Mouse (Mus musculus): Measurements from ENCODE around the gene Egr2.

Gene Egr2

DNA sequence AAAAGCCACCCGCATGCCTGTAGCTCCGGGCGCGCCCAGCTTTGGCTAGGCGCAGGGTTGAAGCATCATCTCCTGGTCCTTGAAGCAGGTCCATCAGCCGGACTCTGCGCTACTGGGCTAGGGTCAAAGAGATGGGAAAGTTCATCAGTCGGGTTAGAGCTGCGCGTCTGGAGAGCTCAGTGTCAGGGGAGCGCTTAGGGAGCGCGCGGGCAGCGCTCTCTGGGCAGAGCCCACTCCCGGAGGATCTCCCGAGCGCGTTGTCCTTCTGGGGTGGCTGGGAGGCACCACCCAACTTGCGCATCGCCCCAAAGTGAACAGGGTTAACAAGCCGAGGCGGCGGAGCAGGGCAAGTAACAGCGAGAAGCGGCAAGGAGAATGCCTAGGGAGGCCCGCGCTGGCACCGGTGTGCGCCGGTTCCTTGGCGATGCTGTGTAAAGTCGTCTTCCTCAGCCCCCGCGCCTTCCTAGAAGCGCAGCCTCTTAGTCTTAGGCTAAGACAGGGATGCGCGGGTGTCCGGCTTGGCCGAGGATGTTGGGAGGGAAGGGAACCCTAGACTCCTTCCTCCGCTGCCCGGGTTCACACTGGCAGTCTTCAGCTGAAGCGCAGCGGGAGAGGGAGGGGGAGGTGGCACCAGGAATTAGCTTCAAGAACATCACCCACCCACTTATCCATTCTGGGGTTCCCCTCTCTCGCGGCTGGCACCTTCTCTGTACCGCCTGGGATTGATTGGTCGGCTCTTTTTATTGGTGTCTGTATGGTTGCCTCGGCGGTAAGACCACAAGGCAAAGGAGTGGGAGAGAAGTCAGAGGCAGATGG, 3.5 kb downstream of the Egr2 start:
- no peak for DNase-seq (ENCODE audit: low read depth, low spot score)

- DNase-seq (ENCODE audit: low read depth, low spot score): no peak
Observed at GRCm38 (mm10) chr10:67539401-67539730, 4.1 kb downstream of the Egr2 start.

GRCm38 (mm10) chr10:67540591-67540990, 5.3 kb downstream of the Egr2 start:
- no peak for DNase-seq (ENCODE audit: low read depth, low spot score)

- no peak for DNase-seq (ENCODE audit: low read depth, low spot score)
Observed at GRCm38 (mm10) chr10:67547850-67548260, 12.6 kb downstream of the Egr2 start.

DNA sequence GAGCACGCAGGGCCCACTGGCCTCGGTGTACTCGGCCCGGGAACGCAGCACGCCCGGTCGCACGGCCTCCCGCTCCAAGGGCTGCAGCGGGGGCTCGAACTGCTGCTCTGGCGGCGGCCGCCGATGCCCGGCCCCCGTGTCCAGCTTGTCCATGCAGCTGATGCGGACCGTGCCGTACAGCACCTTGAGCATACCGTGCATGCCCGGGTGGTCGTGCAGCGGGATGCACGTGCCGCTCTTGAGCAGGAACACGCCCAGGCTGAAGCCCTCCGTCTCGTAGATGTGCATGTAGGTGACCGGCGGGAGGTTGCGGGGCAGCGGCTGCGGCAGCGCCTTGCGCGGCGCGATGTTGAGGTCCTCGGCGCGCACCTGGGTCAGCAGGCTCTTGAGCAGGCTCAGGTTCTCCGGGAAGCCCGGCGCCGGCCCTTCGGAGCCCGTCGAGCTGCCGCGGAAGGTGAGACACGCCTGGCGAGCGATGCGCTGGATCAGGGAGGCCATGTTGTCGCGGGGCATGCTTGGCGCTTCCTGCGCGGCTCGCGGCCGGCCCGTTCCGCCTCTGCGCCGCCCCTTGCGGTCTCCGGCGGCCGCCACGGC, 13.1 kb downstream of the Egr2 start:
- no peak for DNase-seq (ENCODE audit: low read depth, low spot score)

DNA sequence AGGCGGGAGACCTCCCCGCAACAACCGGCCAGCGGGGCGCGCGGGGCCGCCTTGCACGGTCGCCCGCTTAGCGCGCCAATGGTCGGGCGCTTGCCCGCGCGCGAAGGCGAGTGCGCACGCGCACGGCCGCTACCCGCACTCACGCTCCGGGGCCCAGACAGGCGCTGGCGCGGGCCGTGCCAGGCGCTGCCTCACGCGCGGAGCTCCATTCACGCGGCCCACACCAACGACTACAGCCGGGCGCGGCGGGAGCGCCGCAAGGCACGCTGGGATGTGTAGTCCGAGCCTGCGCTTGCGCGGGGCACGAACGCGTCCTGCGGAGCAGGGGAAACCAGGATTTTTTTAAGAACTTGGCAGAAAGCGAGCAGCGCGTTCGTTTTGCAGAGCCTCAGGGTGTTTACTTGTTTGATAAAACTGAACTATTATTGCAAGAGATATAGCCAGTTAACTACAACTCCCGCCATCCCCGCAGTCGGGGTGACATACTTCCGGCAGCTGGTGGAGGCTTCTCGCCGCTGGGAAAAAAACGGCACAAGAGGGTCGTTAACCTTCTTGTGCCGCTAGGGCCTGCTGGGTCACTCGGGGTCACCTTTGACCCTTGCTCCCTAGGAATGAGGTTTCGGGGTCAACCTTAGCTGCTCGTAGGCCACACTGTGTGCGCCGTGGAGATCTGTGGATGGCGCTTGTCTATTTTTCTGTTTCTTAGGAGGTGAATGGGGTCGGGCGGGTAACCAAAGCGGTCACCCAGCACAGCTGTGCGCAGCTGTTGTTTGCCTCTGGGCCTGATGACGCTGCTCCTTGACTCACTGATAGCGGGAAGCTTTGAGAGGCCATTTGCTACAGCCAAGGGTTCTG, 13.8 kb downstream of the Egr2 start, which contains the start of gene Ado:
Gene Ado (minus strand): TSS at position 79 of the 855 bp plus-strand sequence.
- peak; percentile 93 for DNase-seq (ENCODE audit: low read depth, low spot score)

DNA sequence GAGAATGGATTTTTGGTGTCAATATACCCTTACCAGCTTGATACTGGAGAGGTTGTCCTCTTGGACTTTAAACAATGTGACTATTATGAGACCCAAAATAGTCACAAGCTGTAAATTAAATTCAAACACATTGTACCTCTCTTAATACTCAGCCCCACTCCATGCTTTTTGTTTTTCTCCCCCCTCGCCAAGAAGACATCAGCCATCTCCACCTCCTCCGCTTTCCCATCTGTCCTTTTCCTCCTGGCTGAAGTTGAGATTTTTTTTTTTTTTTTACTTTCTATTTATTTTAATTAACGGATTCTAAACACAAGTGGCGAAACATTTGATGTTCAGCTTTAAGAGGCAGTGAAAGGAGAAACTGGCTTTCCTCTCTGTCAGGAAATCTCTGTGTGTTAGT, 22.8 kb downstream of the Egr2 start:
- DNase-seq (ENCODE audit: low read depth, low spot score): peak; percentile 64

- DNase-seq (ENCODE audit: low read depth, low spot score): no peak
Observed at GRCm38 (mm10) chr10:67559765-67560394, 24.6 kb downstream of the Egr2 start.

- DNase-seq (ENCODE audit: low read depth, low spot score): no peak
Observed at GRCm38 (mm10) chr10:67561185-67561584, 25.9 kb downstream of the Egr2 start.

- no peak for DNase-seq (ENCODE audit: low read depth, low spot score)
Observed at GRCm38 (mm10) chr10:67564509-67564908, 29.2 kb downstream of the Egr2 start.

- DNase-seq (ENCODE audit: low read depth, low spot score): no peak
Observed at GRCm38 (mm10) chr10:67566104-67566503, 30.8 kb downstream of the Egr2 start.

DNA sequence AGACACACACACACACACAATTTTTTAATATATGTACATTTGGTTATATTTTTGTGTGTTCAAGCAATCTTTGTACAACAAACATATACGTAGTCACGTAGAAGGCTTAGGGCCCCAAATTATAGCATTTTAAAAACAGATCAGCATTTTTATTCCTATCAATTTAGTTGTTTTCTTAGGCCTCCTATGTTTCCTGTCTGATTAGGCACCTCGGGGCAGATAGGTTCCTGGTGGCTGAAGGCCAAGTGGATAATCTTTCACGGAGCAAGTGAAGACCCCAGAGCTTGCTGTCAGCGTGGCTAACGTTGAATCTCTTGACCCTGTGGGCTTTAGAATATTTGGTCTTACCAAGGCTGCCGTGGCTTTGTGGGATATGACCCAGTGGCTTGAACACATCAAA, 34.3 kb downstream of the Egr2 start:
- DNase-seq (ENCODE audit: low read depth, low spot score): no peak

- no peak for DNase-seq (ENCODE audit: low read depth, low spot score)
Observed at GRCm38 (mm10) chr10:67571443-67571842, 36.2 kb downstream of the Egr2 start.

DNA sequence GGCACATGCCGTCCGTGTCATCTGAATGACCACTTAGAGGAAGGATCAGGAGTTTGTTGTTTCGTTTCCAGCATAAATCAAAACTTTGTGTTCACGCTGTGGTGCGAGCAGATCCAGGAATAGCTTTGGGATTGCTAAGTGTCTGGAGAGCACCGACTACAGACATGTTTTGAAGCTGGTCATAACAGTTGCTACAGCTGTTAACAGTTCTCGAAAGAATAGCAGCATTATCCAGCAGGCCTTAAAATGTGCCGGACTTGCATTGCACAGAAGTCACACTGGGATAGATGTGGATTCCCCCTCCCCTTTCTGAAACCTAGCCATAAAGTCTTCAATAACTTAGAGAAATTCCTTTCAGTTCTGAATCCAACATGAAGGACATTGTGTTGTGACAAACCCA, 38.0 kb downstream of the Egr2 start:
- no peak for DNase-seq (ENCODE audit: low read depth, low spot score)

GRCm38 (mm10) chr10:67579830-67580229, 44.6 kb downstream of the Egr2 start:
- no peak for DNase-seq (ENCODE audit: low read depth, low spot score)

DNA sequence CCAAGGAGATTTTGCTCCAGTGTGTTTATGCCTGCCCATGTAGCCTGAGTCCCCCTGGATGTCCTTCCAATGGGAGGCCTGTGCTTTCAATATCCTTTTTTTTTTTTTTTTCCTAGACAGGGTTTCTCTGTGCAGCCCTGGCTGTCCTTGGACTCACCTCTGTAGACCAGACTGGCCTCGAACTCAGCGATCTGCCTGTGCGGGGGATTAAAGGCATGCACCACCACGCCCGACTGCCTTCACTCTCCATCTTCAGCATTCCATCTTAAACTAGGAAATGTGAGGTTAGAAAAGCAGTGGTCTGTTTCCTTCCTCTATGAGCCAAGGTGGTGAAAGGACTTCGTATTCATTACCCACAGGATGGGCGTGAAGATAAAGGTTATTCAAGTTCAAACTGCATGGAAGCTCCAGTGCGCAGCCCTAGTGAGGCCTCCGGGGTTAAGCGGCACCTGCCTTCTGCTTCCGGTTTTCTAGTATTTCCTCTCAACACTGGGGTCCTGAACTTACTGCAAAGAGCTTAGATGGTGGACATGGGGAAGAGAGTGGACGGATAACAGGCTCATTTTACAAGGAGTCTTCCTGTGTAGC, 46.5 kb downstream of the Egr2 start:
- DNase-seq (ENCODE audit: low read depth, low spot score): no peak

GRCm38 (mm10) chr10:67585873-67586610, 50.8 kb downstream of the Egr2 start:
- no peak for DNase-seq (ENCODE audit: low read depth, low spot score)
